7 mouse cellular contexts compared by ENCODE assay signal in the genomic region with DNA sequence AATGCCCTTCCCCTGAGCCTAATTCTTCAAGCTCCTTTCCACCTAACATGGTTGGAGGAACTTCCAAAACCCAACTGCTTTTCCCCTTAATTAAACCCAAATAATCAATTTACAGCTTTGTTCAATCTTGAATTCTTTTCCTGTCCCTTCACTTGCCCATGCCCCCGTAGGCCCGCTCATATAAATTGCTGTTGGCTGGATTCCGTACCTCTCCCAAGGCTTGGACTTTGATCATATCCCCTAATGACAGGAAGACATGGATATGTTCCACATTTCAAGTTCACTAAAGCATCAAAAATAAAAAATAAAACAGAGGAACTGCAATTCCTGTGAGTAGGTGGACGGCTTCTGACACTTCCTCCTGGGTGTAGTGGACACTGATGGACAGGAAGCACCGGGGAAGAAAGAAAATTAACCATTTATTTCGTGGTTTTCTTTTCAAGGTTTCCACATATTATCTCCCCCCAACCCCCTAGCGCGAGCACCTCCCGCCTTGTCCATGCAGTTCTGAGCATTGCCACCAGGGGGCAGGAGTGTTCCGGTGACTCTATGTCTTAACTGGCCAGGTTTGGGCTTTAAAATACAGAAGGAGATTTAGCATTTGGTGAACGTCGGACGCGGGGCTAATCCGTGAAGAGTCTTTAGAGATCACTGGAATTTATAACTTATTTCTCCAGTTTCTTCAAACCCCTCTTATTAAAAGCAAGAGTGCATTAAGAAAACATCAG. TPM values are rescaled to one million over a fixed set of nuclear protein-coding genes. Genes with fewer than 3 reads are reported as not detected.
A peak's percentile ranks its signal among the peaks of the same experiment; 100 is the strongest.
DNase-seq lines count a peak whose midpoint lies in the region; TF ChIP-seq lines count a peak whose summit lies in the region.

No protein-coding gene starts in this region.

- no peaks in the 10 kb centered on the region for H3K9me3 ChIP-seq in megakaryocyte, embryonic 14.5 days

- peak; percentile 82 for DNase-seq in adipocyte (ENCODE audit: low spot score)
- DNase-seq in cerebellum, postnatal 10 days = peak; percentile 90 to 93
- peak; percentile 84 for DNase-seq in gastrocnemius, adult 2 months
- DNase-seq in hindlimb bud, embryonic 11.5 days (ENCODE audit: extremely low spot score, low read depth, low spot score) = peak; percentile 46
- DNase-seq in left cerebral cortex, postnatal 10 days (ENCODE audit: extremely low spot score in 1 of 2, low spot score in 2 of 2) = peak; percentile 70 to 84
- peak; percentile 77 to 93 for DNase-seq in spleen, adult 18-20 months

- no peaks in the 10 kb centered on the region for H3K27me3 ChIP-seq in megakaryocyte, embryonic 14.5 days (replicated peaks)

- intact Hi-C loops in gastrocnemius, adult 2 months (cut with DNase I) = loop anchor here (2.0 to 5.0 kb wide), 2 partner anchors 87 to 384 kb away; no protein-coding TSS in a partner anchor
- intact Hi-C loops in left cerebral cortex, postnatal 10 days (cut with DNase I) = loop anchor here (10.0 kb wide), 2 partner anchors 90 to 130 kb away; a partner anchor contains a TSS

- peak overlapping the region; percentile 48 for H3K27ac ChIP-seq in gastrocnemius, adult 2 months

- H3K36me3 ChIP-seq in megakaryocyte, embryonic 14.5 days (replicated peaks; ENCODE audit: low read length) = no peaks in the 10 kb centered on the region

- peak overlapping the region; percentile 26; the same call in 1 of the 2 replicates for H3K4me3 ChIP-seq in gastrocnemius, adult 2 months
- H3K4me3 ChIP-seq in megakaryocyte, embryonic 14.5 days (replicated peaks) = peak overlapping the region; percentile 46

- H3K4me1 ChIP-seq in megakaryocyte, embryonic 14.5 days = peaks cover 51% of the 10 kb centered on the region

- TF ChIP-seq CTCF in gastrocnemius, adult 2 months (IDR thresholded peaks at IDR 0.05) = no peak; the same call in 1 of the 2 replicates

RNA-seq across cellular contexts. Expression of a gene that starts 15.5 kb away (rescaled TPM):
- total RNA-seq in gastrocnemius, adult 2 months (2021) = 1 to 10 TPM; 8.3 to 8.4 TPM
- 10 to 100 TPM; 59.0 to 63.1 TPM for total RNA-seq in left cerebral cortex, postnatal 10 days (2021)
- 1.6 and 2.0 TPM in 2 replicates for polyA plus RNA-seq in megakaryocyte, embryonic 14.5 days (2012; ENCODE audit: insufficient read depth, low replicate concordance)

RNA-seq across cellular contexts. Expression of a gene that starts 15.6 kb away (rescaled TPM):
- 10 to 100 TPM; 11.3 to 12.6 TPM for total RNA-seq in gastrocnemius, adult 2 months (2021)
- 10 to 100 TPM; 27.7 to 33.5 TPM for total RNA-seq in left cerebral cortex, postnatal 10 days (2021)
- 30.0 and 61.3 TPM in 2 replicates for polyA plus RNA-seq in megakaryocyte, embryonic 14.5 days (2012; ENCODE audit: insufficient read depth, low replicate concordance)

RNA-seq across cellular contexts. Expression of a gene that starts 36.0 kb away (rescaled TPM):
- 10 to 100 TPM; 13.3 to 15.8 TPM for total RNA-seq in gastrocnemius, adult 2 months (2021)
- 10 to 100 TPM; 29.0 to 30.5 TPM for total RNA-seq in left cerebral cortex, postnatal 10 days (2021)
- 16.0 and 24.5 TPM in 2 replicates for polyA plus RNA-seq in megakaryocyte, embryonic 14.5 days (2012; ENCODE audit: insufficient read depth, low replicate concordance)

RNA-seq across cellular contexts. Expression of a gene that starts 50.3 kb away (rescaled TPM):
- total RNA-seq in gastrocnemius, adult 2 months (2021) = 1 to 10 TPM; 1.6 TPM
- total RNA-seq in left cerebral cortex, postnatal 10 days (2021) = 10 to 100 TPM in 1 of 2 experiments, 1 to 10 TPM in 1; 7.3 to 10.3 TPM
- polyA plus RNA-seq in megakaryocyte, embryonic 14.5 days (2012; ENCODE audit: insufficient read depth, low replicate concordance) = 75.8 and 110 TPM in 2 replicates

Comparison
In these comparisons a context has a peak if more than half of its experiments do, and no peak if none do; other contexts are left out.
1. Peak in every context shown above with its lines: DNase-seq, H3K4me3 ChIP-seq and H3K27ac ChIP-seq.
2. RNA of a gene that starts 15.5 kb away (total RNA-seq): 59.0 to 63.1 TPM in left cerebral cortex, postnatal 10 days; 8.3 to 8.4 TPM in gastrocnemius, adult 2 months; every median in the first group is over 4 times any median in the second.